Mouse (Mus musculus) forebrain, embryonic 16.5 days (tissue): Measurements from ENCODE around the gene Mex3a. TPM values are rescaled to one million over a fixed set of nuclear protein-coding genes. Genes with fewer than 3 reads are reported as not detected.

Experiments used
- ATAC-seq: fragments of 200-750 bp; cut with Nextera tagmentation; 2 replicates; pipeline ENCODE4 v1.8.0; 2017; ENCODE audit warnings: mild to moderate bottlenecking, moderate library complexity
- H3K27ac ChIP-seq: fragments of 300-500 bp; sonication (generic); 2 replicates; pipeline ENCODE4 v1.5.1; 2014; ENCODE audit warnings: low read length, control low read depth
- H3K27me3 ChIP-seq: fragments of 300-500 bp; sonication (generic); replicated peaks from 2 replicates; pipeline ENCODE4 v1.6.1; 2014; ENCODE audit warnings: low read length; ENCODE audit not compliant: control insufficient read depth, insufficient read depth
- H3K36me3 ChIP-seq: fragments of 300-500 bp; sonication (generic); 2 replicates; pipeline ENCODE4 v1.6.1; 2014; ENCODE audit not compliant: control insufficient read depth, insufficient read depth
- H3K4me1 ChIP-seq: fragments of 300-500 bp; sonication (generic); replicated peaks from 2 replicates; pipeline ENCODE4 v1.6.1; 2014; ENCODE audit warnings: low read length; ENCODE audit not compliant: control insufficient read depth, insufficient read depth
- H3K4me2 ChIP-seq: fragments of 300-500 bp; sonication (generic); 2 replicates; pipeline ENCODE4 v1.6.1; 2014; ENCODE audit warnings: mild to moderate bottlenecking, low read length, control low read depth
- H3K4me3 ChIP-seq: fragments of 300-500 bp; sonication (generic); replicated peaks from 2 replicates; pipeline ENCODE4 v1.5.1; 2014; ENCODE audit warnings: mild to moderate bottlenecking, low read length, control low read depth
- H3K9ac ChIP-seq: fragments of 300-500 bp; sonication (generic); replicated peaks from 2 replicates; pipeline ENCODE4 v1.6.1; 2014; ENCODE audit warnings: low read depth, low read length, control low read depth
- H3K9me3 ChIP-seq: fragments of 300-500 bp; sonication (generic); 2 replicates; pipeline ENCODE4 v1.6.1; 2016; ENCODE audit warnings: low read length; ENCODE audit not compliant: control insufficient read depth
- WGBS: fragments of 180-500 bp; shearing (Covaris S2); extraction: QIAGEN DNeasy Blood & Tissue Kit; methylation state at CpG from one replicate; pipeline ENCODE4 v1.1.7; 2014; 5-methylcytosine and 5-hydroxymethylcytosine counted together
- polyA plus RNA-seq: library from polyadenylated mRNA; unstranded; fragments of >200 nt; fragmentation: Nextera tagmentation; extraction: Ambion mirVana; gene quantifications from 2 replicates; pipeline ENCODE4 v1.2.1, GENCODE M21; 2015

Gene Mex3a
- polyA plus RNA-seq, 1 experiment from 2014 or later = 46.1 TPM

GRCm38 (mm10) chr3:88503505-88503863 is 28.7 kb upstream of the Mex3a start:
- Histone ChIP-seq H3K27ac (no peak overlapping the region), H3K27me3 (no peaks in the 10 kb centered on the region), H3K4me3 (peak overlapping the region; percentile 85), H3K36me3 (no peaks in the 10 kb centered on the region), H3K9ac (peak overlapping the region; percentile 83), H3K4me1 (peaks cover 17% of the 10 kb centered on the region), H3K9me3 (no peaks in the 10 kb centered on the region), H3K4me2 (peak overlapping the region; percentile 99)
- 23% methylated on average over 4 of the region's 4 CpGs for WGBS
- ATAC-seq = peak; percentile 9; the same call in 1 of the 2 replicates

- no peaks in the 10 kb centered on the region for H3K36me3 ChIP-seq
These were observed 28.1 kb upstream of the Mex3a start for GRCm38 (mm10) chr3:88503881-88504746.

GRCm38 (mm10) chr3:88505081-88505480 is 27.1 kb upstream of the Mex3a start:
- Histone ChIP-seq H3K27me3 (no peaks in the 10 kb centered on the region), H3K4me2 (no peak overlapping the region), H3K9ac (no peak overlapping the region), H3K36me3 (no peaks in the 10 kb centered on the region), H3K4me1 (peaks cover 26% of the 10 kb centered on the region), H3K9me3 (no peaks in the 10 kb centered on the region), H3K27ac (no peak overlapping the region), H3K4me3 (no peak overlapping the region)
- no peak for ATAC-seq
- WGBS = 66% methylated on average over 6 of the region's 6 CpGs

More at GRCm38 (mm10) chr3:88503881-88504746, 28.1 kb upstream of the Mex3a start:
- no peaks in the 10 kb centered on the region for H3K27me3 ChIP-seq
- WGBS = 42% methylated on average over 8 of the region's 8 CpGs
- H3K4me3 ChIP-seq = no peak overlapping the region
- H3K9ac ChIP-seq = no peak overlapping the region
- H3K4me1 ChIP-seq = peaks cover 17% of the 10 kb centered on the region
- H3K4me2 ChIP-seq = no peak overlapping the region
- ATAC-seq = no peak
- no peaks in the 10 kb centered on the region for H3K9me3 ChIP-seq
- no peak overlapping the region for H3K27ac ChIP-seq

GRCm38 (mm10) chr3:88505765-88506164 is 26.4 kb upstream of the Mex3a start:
- no peak for ATAC-seq
- H3K9ac ChIP-seq = no peak overlapping the region
- H3K9me3 ChIP-seq = no peaks in the 10 kb centered on the region

GRCm38 (mm10) chr3:88509250-88509649 is 22.9 kb upstream of the Mex3a start:
- Histone ChIP-seq H3K36me3 (no peaks in the 10 kb centered on the region), H3K27ac (peak overlapping the region; percentile 85; the same call in 1 of the 2 replicates), H3K9me3 (no peaks in the 10 kb centered on the region), H3K27me3 (no peaks in the 10 kb centered on the region), H3K4me2 (peak overlapping the region; percentile 67), H3K4me3 (peak overlapping the region; percentile 45), H3K9ac (peak overlapping the region; percentile 59), H3K4me1 (peaks cover 24% of the 10 kb centered on the region)
- WGBS = 73% methylated on average over 3 of the region's 3 CpGs
- ATAC-seq = no peak

More at GRCm38 (mm10) chr3:88505765-88506164, 26.4 kb upstream of the Mex3a start:
- H3K4me3 ChIP-seq = no peak overlapping the region
- H3K27ac ChIP-seq = no peak overlapping the region
- no peak overlapping the region for H3K4me2 ChIP-seq
- no peaks in the 10 kb centered on the region for H3K27me3 ChIP-seq
- H3K36me3 ChIP-seq = no peaks in the 10 kb centered on the region
- 50% methylated on average over 7 of the region's 7 CpGs for WGBS
- H3K4me1 ChIP-seq = peaks cover 32% of the 10 kb centered on the region

- no peaks in the 10 kb centered on the region for H3K9me3 ChIP-seq
- peak within 1 kb of the TSS; percentile 85 for H3K27ac ChIP-seq
- H3K4me3 ChIP-seq = peak within 1 kb of the TSS; percentile 45
- peaks cover 24% of the 10 kb centered on the region for H3K4me1 ChIP-seq
- ATAC-seq = peak; percentile 98
- peak within 1 kb of the TSS; percentile 59 for H3K9ac ChIP-seq
- H3K36me3 ChIP-seq = no peaks in the 10 kb centered on the region
- H3K27me3 ChIP-seq = no peaks in the 10 kb centered on the region
- WGBS = under 1% methylated on average over 30 of the region's 31 CpGs
- peak within 1 kb of the TSS; percentile 67 for H3K4me2 ChIP-seq
These were observed 22.3 kb upstream of the Mex3a start, which contains the start of gene Lmna for GRCm38 (mm10) chr3:88509692-88510420. Lmna (minus strand) TSS chr3:88509956.

- Histone ChIP-seq H3K9ac (peak overlapping the region; percentile 59), H3K4me1 (peaks cover 24% of the 10 kb centered on the region), H3K9me3 (no peaks in the 10 kb centered on the region), H3K4me3 (peak overlapping the region; percentile 45), H3K36me3 (no peaks in the 10 kb centered on the region), H3K27me3 (no peaks in the 10 kb centered on the region), H3K4me2 (peak overlapping the region; percentile 67), H3K27ac (peak overlapping the region; percentile 85)
- 0 out of 2 replicates have a peak, but pooled peaks have one; percentile 0 for ATAC-seq
- WGBS = 49% methylated on average over 13 of the region's 13 CpGs
These were observed 21.5 kb upstream of the Mex3a start for GRCm38 (mm10) chr3:88510421-88511289.

GRCm38 (mm10) chr3:88511559-88511958 is 20.6 kb upstream of the Mex3a start:
- Histone ChIP-seq H3K9me3 (no peaks in the 10 kb centered on the region), H3K9ac (no peak overlapping the region), H3K4me2 (no peak overlapping the region), H3K27me3 (no peaks in the 10 kb centered on the region), H3K36me3 (no peaks in the 10 kb centered on the region), H3K4me3 (no peak overlapping the region), H3K4me1 (peaks cover 24% of the 10 kb centered on the region), H3K27ac (no peak overlapping the region)
- 60% methylated on average over 4 of the region's 4 CpGs for WGBS
- no peak for ATAC-seq
